Mouse (Mus musculus) megakaryocyte-erythroid progenitor cell, adult 5-6 weeks (primary cell): Measurements from ENCODE around the gene Foxf1. TPM values are rescaled to one million over a fixed set of nuclear protein-coding genes. Genes with fewer than 3 reads are reported as not detected.
A peak's percentile ranks its signal among the peaks of the same experiment; 100 is the strongest.

Experiments used
- ATAC-seq: replicated peaks from 2 replicates; pipeline ENCODE4 v1.8.0; 2016; ENCODE audit warnings: mild to moderate bottlenecking, inconsistent platforms; ENCODE audit not compliant: severe bottlenecking, poor library complexity, low FRiP score, low TSS enrichment
- total RNA-seq, 2 experiments: library from RNA; stranded (forward) in 1 of 2; stranded (reverse) in 1 of 2; fragments of 200-1000, 215-1000 nt in 1 of 2; fragments of >200 nt in 1 of 2; fragmentation: Nextera tagmentation in 1 of 2; gene quantifications; 2 replicates each; pipeline ENCODE4 v1.2.3; 2014 to 2017

Gene Foxf1
- total RNA-seq, 2 experiments from 2014 or later, result not detected

GRCm38 (mm10) chr8:121125311-121125876 lies 41.2 kb downstream of the Foxf1 start:
- ATAC-seq, result peak; percentile 33

DNA sequence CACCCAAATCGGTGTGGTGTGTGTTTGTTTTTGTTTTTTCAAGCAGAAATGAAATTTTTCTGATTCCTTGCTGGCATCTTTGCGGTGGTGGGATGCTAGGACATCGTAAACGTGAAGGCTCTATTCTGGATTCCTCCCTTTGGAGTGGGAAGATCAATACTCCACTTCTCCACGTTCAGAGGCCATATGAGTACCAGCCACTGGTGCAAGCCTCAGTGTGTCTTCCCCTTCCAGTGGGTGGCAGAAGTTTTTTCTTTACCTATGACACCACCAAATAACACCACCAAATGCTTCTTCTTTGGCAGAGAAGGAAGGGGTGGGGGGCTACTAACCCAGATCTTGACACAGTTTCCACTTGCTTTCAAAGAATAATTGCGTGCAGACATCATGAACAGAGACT lies 42.0 kb downstream of the Foxf1 start:
- ATAC-seq, result no peak

DNA sequence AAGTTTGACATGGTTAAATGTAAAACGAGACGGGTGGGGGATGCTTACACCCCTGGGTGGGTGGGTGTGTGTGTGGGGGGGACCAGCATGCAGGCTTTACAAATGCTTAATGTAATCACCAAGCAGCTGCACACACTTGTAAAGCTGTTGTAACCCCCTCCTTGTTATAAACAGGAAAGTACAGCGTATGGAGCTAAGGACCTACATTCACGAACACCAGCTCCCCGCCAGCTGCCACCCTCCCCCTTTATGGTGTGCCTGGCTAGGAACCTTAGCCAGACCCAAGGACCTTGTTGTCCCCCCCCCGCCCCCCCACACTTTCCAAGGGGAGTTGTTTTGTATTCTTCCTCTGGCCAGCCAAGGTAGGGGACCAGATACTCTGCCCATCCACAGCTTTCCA lies 42.5 kb downstream of the Foxf1 start:
- ATAC-seq, result no peak

GRCm38 (mm10) chr8:121127291-121127701 lies 43.1 kb downstream of the Foxf1 start:
- ATAC-seq, result no peak

- no peak for ATAC-seq
Observed at GRCm38 (mm10) chr8:121127756-121128375, 43.7 kb downstream of the Foxf1 start, which contains the start of gene Foxl1. Foxl1 (plus strand) TSS chr8:121127940.

DNA sequence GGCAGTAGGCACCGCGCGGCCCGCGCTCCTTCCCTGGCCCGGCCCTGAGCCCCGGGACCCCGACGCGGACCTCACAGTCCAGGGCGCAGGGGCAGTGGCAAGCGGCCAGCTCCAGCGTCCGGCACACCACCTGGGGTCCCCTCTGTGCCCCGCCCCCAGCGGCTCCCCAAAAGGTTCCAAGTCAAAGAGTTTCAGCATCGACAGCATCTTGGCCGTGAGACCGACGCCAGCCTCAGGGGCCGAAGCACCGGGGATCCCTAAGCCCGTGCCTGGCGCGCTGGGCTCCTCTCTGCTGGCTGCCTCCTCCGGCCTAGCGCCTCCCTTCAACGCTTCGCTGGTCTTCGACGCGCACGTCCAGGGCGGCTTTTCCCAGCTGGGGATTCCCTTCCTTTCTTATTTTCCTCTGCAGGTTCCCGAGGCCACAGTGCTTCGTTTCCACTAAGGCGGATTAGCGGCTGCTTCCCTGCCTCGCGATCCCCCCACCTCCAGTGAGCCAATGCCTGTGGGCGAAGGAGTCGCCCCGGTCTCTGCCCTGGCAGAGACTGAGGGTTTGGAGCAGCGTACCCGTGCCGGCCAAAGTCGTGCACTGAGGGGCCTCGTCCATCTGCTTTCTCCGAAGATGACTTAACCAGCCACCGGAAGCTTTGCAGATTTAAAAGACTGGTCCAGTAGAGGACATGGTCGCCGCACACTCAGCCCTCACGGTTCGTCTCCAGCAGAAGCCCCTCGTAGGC lies 44.5 kb downstream of the Foxf1 start:
- no peak for ATAC-seq

DNA sequence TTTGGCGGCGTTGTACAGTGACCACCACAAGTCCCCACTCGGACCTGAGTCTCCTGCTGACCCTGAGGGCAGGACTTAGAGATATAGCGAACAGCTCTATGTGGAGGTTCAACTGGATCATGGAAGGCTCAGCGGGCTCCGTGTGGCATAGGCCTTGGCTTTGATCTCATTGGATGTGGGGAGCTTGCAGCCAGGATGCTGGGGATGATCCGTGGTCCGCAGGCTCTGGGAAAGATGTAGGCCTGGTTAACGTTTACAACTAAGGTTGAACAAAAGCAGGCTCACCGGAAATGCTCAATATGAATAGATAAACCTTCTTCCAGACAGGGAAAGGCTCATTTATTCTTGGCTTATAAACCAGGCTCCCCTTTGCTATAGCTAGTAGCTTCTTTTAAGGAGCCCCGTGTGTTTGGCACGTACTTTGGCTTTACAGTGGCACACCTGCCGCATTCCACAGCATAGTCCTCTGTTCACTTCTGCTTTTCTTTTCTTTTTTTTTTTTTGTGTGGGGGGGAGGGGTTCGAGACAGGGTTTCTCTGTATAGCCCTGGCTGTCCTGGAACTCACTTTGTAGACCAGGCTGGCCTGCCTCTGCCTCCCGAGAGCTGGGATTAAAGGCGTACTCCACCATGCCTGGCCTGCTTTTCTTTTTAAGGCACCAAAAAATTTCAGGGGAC lies 45.2 kb downstream of the Foxf1 start:
- ATAC-seq, result no peak

- no peak for ATAC-seq
Observed at GRCm38 (mm10) chr8:121130522-121130921, 46.3 kb downstream of the Foxf1 start.

GRCm38 (mm10) chr8:121132961-121133513 lies 48.9 kb downstream of the Foxf1 start:
- no peak for ATAC-seq

DNA sequence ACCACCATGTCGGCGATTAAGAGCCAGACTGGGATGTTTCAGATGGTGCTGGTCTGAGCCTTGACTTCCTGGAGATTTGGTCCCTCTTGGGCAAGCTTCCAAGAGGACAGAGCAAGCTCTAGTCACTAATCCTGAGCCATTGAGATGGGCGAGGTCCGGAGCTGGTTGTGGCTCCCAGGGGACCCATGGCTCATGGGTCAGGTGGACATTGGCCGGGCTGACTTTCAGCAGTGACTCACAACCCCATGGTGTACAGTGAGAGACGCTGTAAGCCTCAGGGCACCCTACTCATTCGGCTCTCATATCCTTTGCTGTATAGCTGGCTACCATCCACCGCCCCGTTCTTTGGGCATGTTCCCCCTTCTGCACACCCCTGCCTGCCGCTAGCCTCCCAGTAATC lies 49.9 kb downstream of the Foxf1 start:
- no peak for ATAC-seq

DNA sequence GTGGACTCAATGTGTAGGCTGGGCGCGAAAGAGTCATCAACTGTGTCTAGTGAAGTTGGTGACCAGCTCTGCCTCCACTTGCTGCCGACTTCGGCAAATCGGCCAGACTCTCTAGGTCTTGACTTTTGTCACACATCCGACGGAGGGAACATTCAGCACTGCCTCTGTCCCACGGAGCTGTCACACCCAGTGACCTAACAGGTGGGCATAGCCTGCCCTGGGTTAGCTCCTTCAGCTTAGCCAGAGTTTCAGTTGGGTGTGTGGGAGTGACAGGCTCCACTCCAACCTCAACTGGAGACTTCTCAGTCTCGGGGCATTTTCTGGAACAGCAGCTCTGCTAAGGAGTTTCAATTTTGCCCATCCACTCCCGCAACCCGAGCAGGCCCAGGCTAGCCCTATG lies 50.3 kb downstream of the Foxf1 start:
- no peak for ATAC-seq

DNA sequence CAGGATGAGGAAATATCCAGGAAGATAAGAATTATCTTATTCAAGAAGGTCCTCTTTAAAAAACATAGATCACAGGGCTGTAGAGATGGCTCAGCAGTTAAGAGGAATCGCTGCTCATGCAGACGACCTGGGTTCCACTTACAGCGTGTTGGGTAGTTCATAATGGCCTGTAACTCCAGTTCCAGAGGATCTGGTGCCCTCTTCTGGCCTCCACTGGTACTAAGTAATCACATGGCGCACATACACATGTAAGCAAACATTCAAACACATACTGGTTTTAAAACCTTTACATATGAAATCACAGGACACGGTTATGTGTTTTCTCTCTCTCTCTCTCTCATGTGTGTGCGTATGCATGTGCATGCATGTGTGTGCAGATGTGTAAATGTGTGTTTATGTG lies 52.7 kb downstream of the Foxf1 start:
- no peak for ATAC-seq

Other genes with a start within 250 kb of the Foxf1 start
- gene Mthfsd, start 24.0 kb downstream of the Foxf1 start, total RNA-seq (2014; fragmentation: Nextera tagmentation), result 41.2 and 48.6 TPM in 2 replicates
- 13.7 and 24.8 TPM in 2 replicates for gene Mthfsd, start 24.0 kb downstream of the Foxf1 start, total RNA-seq (2017)
- not detected in 2 replicates for gene Foxc2, start 31.8 kb downstream of the Foxf1 start, total RNA-seq (2014; fragmentation: Nextera tagmentation)
- not detected in 2 replicates for gene Foxc2, start 31.8 kb downstream of the Foxf1 start, total RNA-seq (2017)
- gene Foxl1, start 43.6 kb downstream of the Foxf1 start, total RNA-seq (2014; fragmentation: Nextera tagmentation), result not detected in 2 replicates
- not detected in 2 replicates for gene Foxl1, start 43.6 kb downstream of the Foxf1 start, total RNA-seq (2017)